Mouse (Mus musculus) liver, adult 2 months (tissue): ENCODE results near the gene Nfya.

Source experiments
- CTCF ChIP-seq: fragments of 200-500 bp; IDR thresholded peaks from 2 replicates; pipeline ENCODE4 v1.5.1; 2011; ENCODE audit warnings: low read depth, low read length, control low read depth
- POLR2A ChIP-seq: fragments of 200-500 bp; IDR thresholded peaks from 2 replicates; pipeline ENCODE4 v1.6.1; 2011; ENCODE audit warnings: low read length, control low read depth; ENCODE audit not compliant: insufficient read depth; ENCODE audit errors: extremely low read depth

DNA sequence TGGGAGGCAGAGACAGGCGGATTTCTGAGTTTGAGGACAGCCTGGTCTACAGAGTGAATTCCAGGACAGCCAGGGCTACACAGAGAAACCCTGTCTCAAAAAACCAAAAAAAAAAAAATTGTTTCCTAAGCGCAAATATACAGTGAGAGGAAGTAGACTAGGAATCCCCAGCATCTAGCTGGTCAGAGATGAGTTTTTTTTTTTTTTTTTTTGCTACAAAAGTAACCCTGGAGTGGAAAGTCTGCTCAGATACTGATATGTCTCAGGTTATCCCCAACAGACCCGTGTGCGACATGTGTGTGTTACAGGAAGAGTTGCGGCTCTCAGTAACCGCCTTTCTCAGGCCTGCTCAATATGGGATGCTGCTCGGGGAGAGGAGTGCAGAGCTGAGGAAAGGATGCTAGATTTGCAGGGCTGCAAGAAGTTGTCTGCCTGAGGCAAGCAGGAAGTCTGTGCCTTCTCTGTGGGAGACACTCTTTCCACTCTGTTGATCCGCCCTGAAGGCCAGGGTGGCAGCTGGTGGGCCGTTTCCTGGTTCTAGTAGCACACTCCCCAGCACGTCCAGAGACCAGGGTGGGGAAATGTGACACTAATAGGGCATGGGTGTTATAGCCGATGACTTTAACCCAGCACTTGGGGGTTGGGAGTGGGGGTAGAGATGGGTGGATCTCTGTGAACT is 18.3 kb upstream of the Nfya start:
- TF ChIP-seq CTCF (no peak), POLR2A (no peak)
